Mouse (Mus musculus) neural tube, embryonic 15.5 days (tissue): ENCODE results near the gene Slc9b1. TPM values are rescaled to one million over a fixed set of nuclear protein-coding genes. Genes with fewer than 3 reads are reported as not detected.

ENCODE experiments used
- ATAC-seq: fragments of 200-750 bp; cut with Nextera tagmentation; 2 replicates; pipeline ENCODE4 v1.8.0; 2017; ENCODE audit warnings: mild to moderate bottlenecking, moderate TSS enrichment, moderate library complexity; ENCODE audit not compliant: low FRiP score
- H3K27ac ChIP-seq: fragments of 300-500 bp; sonication (generic); replicated peaks from 2 replicates; pipeline ENCODE4 v1.5.1; 2015; ENCODE audit warnings: mild to moderate bottlenecking, inconsistent platforms
- H3K27me3 ChIP-seq: fragments of 300-500 bp; sonication (generic); replicated peaks from 2 replicates; pipeline ENCODE4 v1.6.1; 2015; ENCODE audit warnings: inconsistent platforms
- H3K36me3 ChIP-seq: fragments of 300-500 bp; sonication (generic); 2 replicates; pipeline ENCODE4 v1.6.1; 2015; ENCODE audit warnings: inconsistent platforms
- H3K4me1 ChIP-seq: fragments of 300-500 bp; sonication (generic); 2 replicates; pipeline ENCODE4 v1.6.1; 2015; ENCODE audit warnings: inconsistent platforms
- H3K4me2 ChIP-seq: fragments of 300-500 bp; sonication (generic); 2 replicates; pipeline ENCODE4 v1.6.1; 2015; ENCODE audit warnings: inconsistent platforms, mild to moderate bottlenecking, moderate library complexity
- H3K4me3 ChIP-seq: fragments of 300-500 bp; sonication (generic); replicated peaks from 2 replicates; pipeline ENCODE4 v1.5.1; 2015; ENCODE audit warnings: mild to moderate bottlenecking, inconsistent platforms
- H3K9ac ChIP-seq: fragments of 300-500 bp; sonication (generic); replicated peaks from 2 replicates; pipeline ENCODE4 v1.6.1; 2015; ENCODE audit warnings: mild to moderate bottlenecking, inconsistent platforms
- H3K9me3 ChIP-seq: fragments of 300-500 bp; sonication (generic); replicated peaks from 2 replicates; pipeline ENCODE4 v1.6.1; 2016; ENCODE audit warnings: inconsistent platforms
- WGBS: fragments of 180-500 bp; shearing (Covaris S2); methylation state at CpG from one replicate; pipeline ENCODE4 v1.1.7; 2015; ENCODE audit warnings: mixed read lengths; 5-methylcytosine and 5-hydroxymethylcytosine counted together
- polyA plus RNA-seq: library from polyadenylated mRNA; unstranded; fragments of >200 nt; fragmentation: Nextera tagmentation; extraction: Ambion mirVana; gene quantifications from 2 replicates; pipeline ENCODE4 v1.2.1, GENCODE M21; 2015

The Slc9b1 gene
- polyA plus RNA-seq, 1 experiment from 2014 or later: 0.36 TPM

GRCm38 (mm10) chr3:135440221-135440620, 92.4 kb downstream of the Slc9b1 start:
- H3K27ac ChIP-seq: peak overlapping the region; percentile 99; the same call in 1 of the 2 replicates
- 26% methylated on average over 7 of the region's 7 CpGs for whole genome bisulfite sequencing
- peak overlapping the region; percentile 91 for H3K4me3 ChIP-seq

GRCm38 (mm10) chr3:135440621-135441020, 92.8 kb downstream of the Slc9b1 start:
- WGBS: 48% methylated on average over 10 of the region's 10 CpGs
- Histone ChIP-seq H3K4me2 (peak overlapping the region; percentile 89), H3K36me3 (0 out of 2 replicates have a peak, but pooled peaks cover 2% of the 10 kb centered on the region), H3K27me3 (no peaks in the 10 kb centered on the region), H3K4me1 (peaks cover 38% of the 10 kb centered on the region), H3K9ac (peak overlapping the region; percentile 88; the same call in 1 of the 2 replicates), H3K27ac (no peak overlapping the region), H3K9me3 (no peaks in the 10 kb centered on the region), H3K4me3 (peak overlapping the region; percentile 91)
- no peak for ATAC-seq

More at GRCm38 (mm10) chr3:135440221-135440620, 92.4 kb downstream of the Slc9b1 start:
- H3K9me3 ChIP-seq: no peaks in the 10 kb centered on the region
- H3K4me1 ChIP-seq: peaks cover 38% of the 10 kb centered on the region
- peak overlapping the region; percentile 88 for H3K9ac ChIP-seq
- H3K4me2 ChIP-seq: peak overlapping the region; percentile 89
- ATAC-seq: no peak
- 0 out of 2 replicates have a peak, but pooled peaks cover 2% of the 10 kb centered on the region for H3K36me3 ChIP-seq
- no peaks in the 10 kb centered on the region for H3K27me3 ChIP-seq

GRCm38 (mm10) chr3:135444930-135445329, 97.1 kb downstream of the Slc9b1 start:
- Histone ChIP-seq H3K4me1 (peaks cover 27% of the 10 kb centered on the region), H3K36me3 (peaks cover 8% of the 10 kb centered on the region; the same call in 1 of the 2 replicates), H3K27ac (no peak overlapping the region), H3K9ac (no peak overlapping the region), H3K27me3 (no peaks in the 10 kb centered on the region), H3K4me2 (no peak overlapping the region), H3K9me3 (no peaks in the 10 kb centered on the region), H3K4me3 (no peak overlapping the region)
- no peak for ATAC-seq

Other genes starting within 250 kb of the Slc9b1 start
- 2.9 and 7.9 TPM in 2 replicates for gene Cenpe, start 135.5 kb upstream of the Slc9b1 start, polyA plus RNA-seq
- 4.2 and 5.2 TPM in 2 replicates for gene Bdh2, start 66.8 kb upstream of the Slc9b1 start, polyA plus RNA-seq
- 2.4 and 2.5 TPM in 2 replicates for gene Slc9b2, start 40.3 kb upstream of the Slc9b1 start, polyA plus RNA-seq
- gene Cisd2, start 75.9 kb downstream of the Slc9b1 start, polyA plus RNA-seq: 67.1 and 69.0 TPM in 2 replicates
- 331 and 389 TPM in 2 replicates for gene Ube2d3, start 90.1 kb downstream of the Slc9b1 start, polyA plus RNA-seq
- 7.4 and 8.8 TPM in 2 replicates for gene Manba, start 137.6 kb downstream of the Slc9b1 start, polyA plus RNA-seq